Mouse (Mus musculus) heart, adult 2 months (tissue): ENCODE measurements at regions not wholly inside any gene's neighbourhood (a gene's known extent, or its start where the extent isn't known, plus 50 kb on each side); places are given as distances from the start of the nearest gene placed in this dataset.

Source experiments
- DNase-seq, 2 experiments: peaks; one replicate each; pipeline ENCODE4 v3.0.0; 2021
- H3K27ac ChIP-seq: fragments of 200-600 bp; 2 replicates; pipeline ENCODE4 v1.8.1; 2022
- H3K27me3 ChIP-seq: fragments of 200-500 bp; 2 replicates; pipeline ENCODE4 v1.6.1; 2012; ENCODE audit warnings: mild to moderate bottlenecking, low read length, inconsistent platforms, mixed read lengths; ENCODE audit not compliant: control insufficient read depth, insufficient read depth
- H3K36me3 ChIP-seq: fragments of 200-500 bp; 2 replicates; pipeline ENCODE4 v1.6.1; 2012; ENCODE audit warnings: low read length, inconsistent platforms; ENCODE audit not compliant: control insufficient read depth, insufficient read depth
- H3K4me1 ChIP-seq: fragments of 200-500 bp; 2 replicates; pipeline ENCODE4 v1.6.1; 2011; ENCODE audit warnings: low read length; ENCODE audit not compliant: control insufficient read depth, insufficient read depth
- H3K4me3 ChIP-seq: fragments of 200-600 bp; 2 replicates; pipeline ENCODE4 v1.8.1; 2022
- H3K79me2 ChIP-seq: fragments of 200-500 bp; replicated peaks from 2 replicates; pipeline ENCODE4 v1.6.1; 2012; ENCODE audit warnings: mild to moderate bottlenecking, inconsistent platforms, low read length, moderate library complexity, mixed read lengths; ENCODE audit not compliant: control insufficient read depth, insufficient read depth
- H3K9ac ChIP-seq: fragments of 200-500 bp; 2 replicates; pipeline ENCODE4 v1.6.1; 2012; ENCODE audit warnings: low read depth, mild to moderate bottlenecking, control low read depth, inconsistent platforms, low read length, mixed read lengths
- CTCF ChIP-seq: fragments of 200-600 bp; IDR thresholded peaks from 2 replicates; pipeline ENCODE4 v1.8.1; 2022; ENCODE audit warnings: antibody characterized with exemption, mild to moderate bottlenecking, moderate library complexity
- EP300 ChIP-seq: fragments of 200-500 bp; IDR thresholded peaks from 2 replicates; pipeline ENCODE4 v1.6.1; 2011; ENCODE audit warnings: low read depth, low read length, control low read depth; ENCODE audit not compliant: insufficient read depth
- POLR2A ChIP-seq: fragments of 200-500 bp; IDR thresholded peaks from 2 replicates; pipeline ENCODE4 v1.6.1; 2011; ENCODE audit warnings: mild to moderate bottlenecking, low read depth, low read length, control low read depth; ENCODE audit not compliant: insufficient read depth
- WGBS: fragments of 180-500 bp; shearing (Covaris S2); methylation state at CpG from one replicate; pipeline ENCODE4 v1.1.7; 2018; 5-methylcytosine and 5-hydroxymethylcytosine counted together
- intact Hi-C: fragments of 180-260 bp; cut with DNase I; formaldehyde crosslinking; loops from one replicate; pipeline ENCODE4 v1.15.1; 2025

DNA sequence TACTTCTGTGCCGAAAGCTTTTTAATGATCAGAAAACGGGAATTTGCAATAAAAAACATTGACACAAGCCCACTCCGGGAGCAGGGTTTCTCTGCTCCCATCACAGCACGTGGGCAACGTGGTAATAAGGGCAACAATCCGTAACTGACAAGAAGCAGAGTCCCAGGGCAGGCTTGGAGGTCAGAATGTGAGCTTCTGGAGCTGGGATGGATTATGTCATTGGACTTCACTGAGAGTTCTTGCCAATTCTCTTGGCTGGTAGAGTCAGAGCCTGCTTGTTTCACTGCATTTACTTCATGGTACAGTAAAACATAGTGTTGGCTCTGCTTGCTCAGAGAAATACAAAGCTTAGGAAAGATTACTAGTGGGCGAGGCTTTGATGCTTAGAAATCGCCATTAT is 252.7 kb downstream of the Lmo4 start:
- H3K4me3 ChIP-seq, result no peak overlapping the region
- no peak for TF ChIP-seq CTCF
- TF ChIP-seq POLR2A, result no peak
- no peak for TF ChIP-seq EP300
- intact Hi-C loops, result no loop called here
- no peak overlapping the region for H3K27ac ChIP-seq
- H3K36me3 ChIP-seq, result no peaks in the 10 kb centered on the region
- DNase-seq, result no peak
- H3K27me3 ChIP-seq, result no peaks in the 10 kb centered on the region
- no peaks in the 10 kb centered on the region for H3K4me1 ChIP-seq
- 60% methylated on average over 8 of the region's 8 CpGs for WGBS
- H3K9ac ChIP-seq, result no peak overlapping the region
- H3K79me2 ChIP-seq, result no peaks in the 10 kb centered on the region

DNA sequence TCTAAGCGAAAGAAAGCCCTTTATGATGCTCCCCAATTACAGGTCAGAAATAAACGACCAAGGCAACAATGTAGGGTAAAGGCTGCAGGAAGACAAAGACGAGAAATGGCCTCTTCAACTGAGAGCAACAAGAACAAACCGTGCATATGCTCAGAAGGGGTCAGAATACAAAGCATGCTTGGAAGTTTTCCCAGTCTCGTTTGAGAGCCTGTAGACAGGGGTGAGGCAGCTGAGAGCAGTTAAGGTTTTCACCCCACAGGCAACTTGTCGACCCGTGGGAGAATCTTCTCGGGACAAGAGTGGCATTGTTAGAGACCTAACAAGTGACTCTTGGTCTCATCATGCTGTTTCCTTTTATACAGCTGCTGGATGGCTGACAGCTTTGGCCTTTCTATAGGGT is 255.4 kb downstream of the Lmo4 start:
- TF ChIP-seq POLR2A, result no peak
- Histone ChIP-seq H3K4me1 (no peaks in the 10 kb centered on the region), H3K27me3 (no peaks in the 10 kb centered on the region), H3K9ac (no peak overlapping the region), H3K27ac (no peak overlapping the region), H3K36me3 (no peaks in the 10 kb centered on the region), H3K4me3 (no peak overlapping the region), H3K79me2 (no peaks in the 10 kb centered on the region)
- intact Hi-C loops, result no loop called here
- 48% methylated on average over 8 of the region's 8 CpGs for WGBS
- DNase-seq, result no peak

DNA sequence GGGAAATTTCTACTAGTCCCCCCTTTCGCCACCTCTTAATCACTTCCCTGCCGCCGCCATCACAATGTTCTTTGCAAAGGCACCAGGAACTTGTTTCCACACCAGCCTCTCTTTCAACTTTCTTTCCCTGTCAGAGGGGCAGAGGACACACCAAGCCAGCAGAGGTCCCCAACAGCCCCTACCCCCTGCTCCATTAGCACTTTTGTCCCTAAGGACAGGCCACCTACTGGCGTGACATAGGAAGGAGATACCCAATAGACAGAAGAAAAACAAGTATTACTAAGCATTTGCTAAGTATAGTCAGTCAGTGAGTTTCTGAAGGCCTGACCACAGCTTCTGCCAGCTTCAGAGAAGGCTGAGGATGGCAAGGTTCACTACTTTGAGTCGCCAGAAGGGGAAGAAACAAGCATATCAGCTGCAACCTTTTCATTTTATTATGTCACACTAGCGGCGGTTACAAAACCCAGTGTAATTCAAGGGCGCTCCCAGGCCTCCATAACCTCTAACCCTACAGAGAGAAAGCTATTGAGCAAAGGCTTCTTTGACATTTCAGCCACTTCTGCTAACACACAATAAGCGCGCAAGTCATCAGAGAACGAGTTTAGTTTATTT is 255.9 kb downstream of the Lmo4 start:
- no peak overlapping the region for H3K27ac ChIP-seq
- no peaks in the 10 kb centered on the region for H3K4me1 ChIP-seq
- no peaks in the 10 kb centered on the region for H3K36me3 ChIP-seq
- intact Hi-C loops, result no loop called here
- H3K27me3 ChIP-seq, result no peaks in the 10 kb centered on the region
- TF ChIP-seq EP300 (no peak), POLR2A (no peak), CTCF (no peak)
- 87% methylated on average over 11 of the region's 11 CpGs for WGBS
- H3K79me2 ChIP-seq, result no peaks in the 10 kb centered on the region
- no peak overlapping the region for H3K9ac ChIP-seq
- peak in 1 of 2 experiments; percentile 4 for DNase-seq
- H3K4me3 ChIP-seq, result no peak overlapping the region

DNA sequence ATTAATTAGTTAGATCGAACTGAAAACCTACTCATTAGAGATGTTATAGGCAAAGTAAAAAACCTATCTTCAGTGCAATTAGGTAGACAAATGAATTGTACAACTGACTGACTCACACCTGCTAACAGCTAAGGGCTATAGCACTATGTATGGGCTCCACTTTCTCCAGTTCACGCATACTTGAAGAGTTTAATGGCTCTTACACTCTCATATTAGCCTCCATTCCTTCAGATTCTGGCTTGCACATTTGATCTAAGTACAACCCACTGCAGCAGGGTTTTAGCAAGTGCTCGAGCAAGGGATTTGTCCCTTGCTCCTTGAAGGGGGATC is 257.1 kb downstream of the Lmo4 start:
- no peak for DNase-seq
- Histone ChIP-seq H3K9ac (no peak overlapping the region), H3K27me3 (no peaks in the 10 kb centered on the region), H3K79me2 (no peaks in the 10 kb centered on the region), H3K4me1 (no peaks in the 10 kb centered on the region), H3K4me3 (no peak overlapping the region), H3K36me3 (no peaks in the 10 kb centered on the region), H3K27ac (no peak overlapping the region)
- 82% methylated on average over 3 of the region's 3 CpGs for WGBS
- no peak for TF ChIP-seq POLR2A
- no peak for TF ChIP-seq CTCF
- no peak for TF ChIP-seq EP300
- intact Hi-C loops, result no loop called here

DNA sequence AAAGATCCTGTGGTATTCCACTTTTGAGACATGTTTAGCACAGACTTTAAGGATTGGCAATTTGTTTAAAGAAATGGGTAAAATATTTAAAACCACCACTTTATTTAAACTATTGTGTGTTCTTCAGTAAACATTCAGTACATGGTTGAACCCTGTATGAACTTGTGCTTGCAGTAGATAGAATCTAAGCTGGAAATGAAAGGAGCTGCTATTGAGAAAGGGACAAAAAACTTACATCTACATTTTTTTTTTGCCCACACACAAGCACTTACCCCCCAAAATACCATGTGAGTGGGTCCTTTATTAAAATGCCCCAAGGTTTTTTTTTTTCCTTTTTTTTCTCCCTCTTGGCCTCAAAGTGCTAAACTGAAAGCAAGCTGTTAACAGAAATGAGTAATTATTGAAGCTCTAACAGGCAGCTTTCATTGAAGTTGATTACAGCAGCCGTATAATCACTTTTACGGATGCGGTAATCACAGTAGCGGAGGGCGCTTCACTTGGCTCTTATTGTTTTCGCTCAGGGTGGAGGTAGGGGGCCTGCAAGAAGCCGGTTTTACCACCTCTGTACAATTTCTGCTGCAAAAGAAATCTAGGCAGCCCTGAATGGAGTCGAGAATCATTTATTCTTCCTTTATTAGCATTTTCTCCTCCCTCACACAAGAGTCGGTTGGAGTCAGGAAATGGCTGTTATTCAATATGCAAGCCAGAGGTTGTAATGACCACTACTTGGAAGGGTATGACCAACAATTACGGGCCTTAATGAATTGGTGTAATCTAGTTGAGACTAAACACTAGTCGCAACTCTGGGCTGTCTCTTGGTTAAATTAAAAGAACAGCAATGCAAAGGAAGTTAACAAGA is 257.7 kb downstream of the Lmo4 start:
- 61% methylated on average over 11 of the region's 11 CpGs for WGBS
- Histone ChIP-seq H3K79me2 (no peaks in the 10 kb centered on the region), H3K4me3 (no peak overlapping the region), H3K27ac (no peak overlapping the region), H3K4me1 (no peaks in the 10 kb centered on the region), H3K9ac (no peak overlapping the region), H3K36me3 (no peaks in the 10 kb centered on the region), H3K27me3 (no peaks in the 10 kb centered on the region)
- no peak for DNase-seq
- no peak for TF ChIP-seq EP300
- TF ChIP-seq CTCF, result no peak
- TF ChIP-seq POLR2A, result no peak
- intact Hi-C loops, result no loop called here

DNA sequence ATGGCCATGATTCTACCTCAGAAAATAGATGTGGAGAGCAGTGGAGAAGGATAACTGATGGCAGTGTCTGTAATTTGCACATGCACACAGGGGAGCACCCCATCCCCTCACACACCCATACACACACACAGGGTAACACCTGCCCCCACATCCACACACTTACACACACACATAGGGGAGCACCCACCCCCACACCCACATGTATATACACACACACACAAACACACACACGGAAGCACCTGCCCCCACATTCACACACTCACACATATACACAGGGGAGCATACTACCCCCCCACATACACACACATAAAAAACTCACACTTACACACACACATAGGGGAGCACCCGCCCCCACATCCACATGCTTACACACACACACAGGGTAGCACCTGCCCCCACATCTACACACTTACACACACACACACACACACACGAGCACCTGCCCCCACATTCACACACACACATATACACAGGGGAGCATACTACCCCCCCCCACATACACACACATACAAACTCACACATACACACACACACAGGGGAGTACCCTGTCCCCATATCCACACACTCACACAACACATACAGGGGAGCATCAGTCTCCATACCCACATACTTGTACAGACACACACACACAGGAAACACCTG is 265.8 kb downstream of the Lmo4 start:
- H3K36me3 ChIP-seq, result no peaks in the 10 kb centered on the region
- no peak overlapping the region for H3K27ac ChIP-seq
- H3K27me3 ChIP-seq, result no peaks in the 10 kb centered on the region
- 91% methylated on average over 3 of the region's 3 CpGs for WGBS
- H3K4me3 ChIP-seq, result no peak overlapping the region
- DNase-seq, result no peak
- TF ChIP-seq POLR2A, result no peak
- TF ChIP-seq EP300, result no peak
- no peak for TF ChIP-seq CTCF
- no peaks in the 10 kb centered on the region for H3K4me1 ChIP-seq
- no peaks in the 10 kb centered on the region for H3K79me2 ChIP-seq
- intact Hi-C loops, result no loop called here
- no peak overlapping the region for H3K9ac ChIP-seq
